Comparison of ENCODE assay signal across 23 mouse cellular contexts in genomic region chr16:90658050-90658449, GRCm38 (mm10).
"Had no signal": no experiment of that assay in that cellular context is flagged by ENCODE, and none has a peak within 500 bp of the region (broad histone marks: within the 10 kb centered on the region; RNA-seq: fewer than 3 reads in every experiment).

No protein-coding gene starts in this region.

- H3K36me3 ChIP-seq: limb, embryonic 12.5 days; limb, embryonic 15.5 days; midbrain, embryonic 15.5 days; neural tube, embryonic 12.5 days; neural tube, embryonic 15.5 days had no signal

- H3K4me3 ChIP-seq: limb, embryonic 12.5 days; limb, embryonic 15.5 days; megakaryocyte, embryonic 14.5 days; midbrain, embryonic 15.5 days; neural tube, embryonic 12.5 days; neural tube, embryonic 15.5 days had no signal

- H3K9me3 ChIP-seq: limb, embryonic 12.5 days; limb, embryonic 15.5 days; midbrain, embryonic 15.5 days; neural tube, embryonic 12.5 days; neural tube, embryonic 15.5 days had no signal

- DNase-seq: kidney, adult 9 months; kidney, postnatal 14 days; kidney, postnatal 4 days; liver, postnatal 0 days; lung, embryonic 14.5 days; lung, postnatal 36 days; right cerebral cortex, adult 18-20 months; right cerebral cortex, postnatal 14 days; right cerebral cortex, postnatal 4 days; thymus, adult 2 months; thymus, postnatal 14 days; thymus, postnatal 4 days had no signal

- H3K4me1 ChIP-seq: megakaryocyte, embryonic 14.5 days had no signal

- H3K4me2 ChIP-seq: limb, embryonic 12.5 days; limb, embryonic 15.5 days; liver, embryonic 11.5 days; lung, embryonic 14.5 days; midbrain, embryonic 11.5 days; midbrain, embryonic 15.5 days; neural tube, embryonic 12.5 days; neural tube, embryonic 15.5 days had no signal

- H3K9ac ChIP-seq: limb, embryonic 12.5 days; limb, embryonic 15.5 days; liver, embryonic 14.5 days; liver, postnatal 0 days; lung, embryonic 14.5 days; midbrain, embryonic 15.5 days; neural tube, embryonic 12.5 days; neural tube, embryonic 15.5 days had no signal

- ATAC-seq: liver, postnatal 0 days; lung, postnatal 0 days; midbrain, embryonic 15.5 days had no signal

- H3K27me3 ChIP-seq: limb, embryonic 12.5 days; limb, embryonic 15.5 days; megakaryocyte, embryonic 14.5 days; midbrain, embryonic 15.5 days; neural tube, embryonic 12.5 days had no signal

- H3K27ac ChIP-seq: limb, embryonic 15.5 days; liver, embryonic 14.5 days; midbrain, embryonic 15.5 days; neural tube, embryonic 12.5 days; neural tube, embryonic 15.5 days; stomach, postnatal 0 days had no signal
